In genomic region chr11:53254428-53254827, GRCm38 (mm10) we compare ENCODE assay signal across 10 mouse cellular contexts. TPM values are rescaled to one million over a fixed set of nuclear protein-coding genes. Genes with fewer than 3 reads are reported as not detected.
A peak's percentile ranks its signal among the peaks of the same experiment; 100 is the strongest.
DNase-seq lines count a peak whose midpoint lies in the region; ATAC-seq and TF ChIP-seq lines count a peak whose summit lies in the region.
"Had no signal": no experiment of that assay in that cellular context is flagged by ENCODE, and none has a peak within 500 bp of the region (broad histone marks: within the 10 kb centered on the region; RNA-seq: fewer than 3 reads in every experiment).

No protein-coding gene starts in this region.

- H3K9me3 ChIP-seq in forebrain, postnatal 0 days (ENCODE audit: low read length) = no peaks in the 10 kb centered on the region
- no peaks in the 10 kb centered on the region for H3K9me3 ChIP-seq in forebrain, embryonic 12.5 days
- no peaks in the 10 kb centered on the region for H3K9me3 ChIP-seq in midbrain, postnatal 0 days (ENCODE audit: low read length)
- H3K9me3 ChIP-seq in midbrain, embryonic 13.5 days = peaks cover 4% of the 10 kb centered on the region; the same call in 1 of the 2 replicates
- H3K9me3 ChIP-seq in kidney, postnatal 0 days (replicated peaks; ENCODE audit: low read length) = no peaks in the 10 kb centered on the region
- H3K9me3 ChIP-seq: heart, embryonic 13.5 days had no signal

- H3K9ac ChIP-seq in forebrain, postnatal 0 days = no peak overlapping the region
- no peak overlapping the region for H3K9ac ChIP-seq in forebrain, embryonic 12.5 days
- H3K9ac ChIP-seq in midbrain, postnatal 0 days (replicated peaks; ENCODE audit: low read length, poor library complexity, severe bottlenecking) = no peak overlapping the region
- H3K9ac ChIP-seq in midbrain, embryonic 13.5 days (replicated peaks) = no peak overlapping the region
- H3K9ac ChIP-seq in kidney, postnatal 0 days (ENCODE audit: low read depth, low read length) = no peak overlapping the region
- H3K9ac ChIP-seq: heart, embryonic 13.5 days had no signal

- H3K27ac ChIP-seq in forebrain, postnatal 0 days (ENCODE audit: low read depth, low read length) = no peak overlapping the region
- no peak overlapping the region for H3K27ac ChIP-seq in forebrain, embryonic 12.5 days
- no peak overlapping the region for H3K27ac ChIP-seq in midbrain, postnatal 0 days (ENCODE audit: low read depth, low read length)
- no peak overlapping the region for H3K27ac ChIP-seq in midbrain, embryonic 13.5 days
- H3K27ac ChIP-seq in kidney, postnatal 0 days = no peak overlapping the region
- H3K27ac ChIP-seq: heart, embryonic 13.5 days; macrophage had no signal

- H3K27me3 ChIP-seq in forebrain, postnatal 0 days (ENCODE audit: insufficient read depth, low read length) = no peaks in the 10 kb centered on the region
- no peaks in the 10 kb centered on the region for H3K27me3 ChIP-seq in forebrain, embryonic 12.5 days
- no peaks in the 10 kb centered on the region for H3K27me3 ChIP-seq in midbrain, postnatal 0 days (ENCODE audit: insufficient read depth, low read length)
- no peaks in the 10 kb centered on the region for H3K27me3 ChIP-seq in midbrain, embryonic 13.5 days
- no peaks in the 10 kb centered on the region for H3K27me3 ChIP-seq in kidney, postnatal 0 days (ENCODE audit: insufficient read depth, low read length)
- H3K27me3 ChIP-seq: heart, embryonic 13.5 days had no signal

- H3K4me2 ChIP-seq in forebrain, postnatal 0 days (ENCODE audit: low read depth) = no peak overlapping the region
- H3K4me2 ChIP-seq in forebrain, embryonic 12.5 days = no peak overlapping the region
- no peak overlapping the region for H3K4me2 ChIP-seq in midbrain, postnatal 0 days (ENCODE audit: low read depth, low read length, poor library complexity, severe bottlenecking)
- H3K4me2 ChIP-seq in midbrain, embryonic 13.5 days (replicated peaks) = no peak overlapping the region
- no peak overlapping the region for H3K4me2 ChIP-seq in kidney, postnatal 0 days (ENCODE audit: low read length)
- H3K4me2 ChIP-seq: heart, embryonic 13.5 days had no signal

- no peak for ATAC-seq in forebrain, postnatal 0 days
- ATAC-seq in forebrain, embryonic 12.5 days (ENCODE audit: low FRiP score) = no peak
- ATAC-seq in midbrain, postnatal 0 days (ENCODE audit: low FRiP score) = no peak
- ATAC-seq in midbrain, embryonic 13.5 days = no peak
- ATAC-seq in kidney, postnatal 0 days (replicated peaks; ENCODE audit: low FRiP score, low read depth) = no peak

- no peaks in the 10 kb centered on the region for H3K36me3 ChIP-seq in forebrain, postnatal 0 days (ENCODE audit: insufficient read depth)
- H3K36me3 ChIP-seq in forebrain, embryonic 12.5 days (replicated peaks) = no peaks in the 10 kb centered on the region
- no peaks in the 10 kb centered on the region for H3K36me3 ChIP-seq in midbrain, postnatal 0 days (ENCODE audit: insufficient read depth, low read length)
- H3K36me3 ChIP-seq in midbrain, embryonic 13.5 days = no peaks in the 10 kb centered on the region
- H3K36me3 ChIP-seq in kidney, postnatal 0 days (ENCODE audit: insufficient read depth, low read length) = no peaks in the 10 kb centered on the region

- WGBS in forebrain, postnatal 0 days = 95% methylated on average over 3 of the region's 3 CpGs
- 94% methylated on average over 3 of the region's 3 CpGs for WGBS in forebrain, embryonic 12.5 days
- 91% methylated on average over 3 of the region's 3 CpGs for WGBS in midbrain, postnatal 0 days
- WGBS in midbrain, embryonic 13.5 days = 94% methylated on average over 3 of the region's 3 CpGs
- WGBS in kidney, postnatal 0 days = 94% methylated on average over 3 of the region's 3 CpGs

- no peaks in the 10 kb centered on the region for H3K4me1 ChIP-seq in forebrain, postnatal 0 days (ENCODE audit: insufficient read depth)
- peaks cover 11% of the 10 kb centered on the region for H3K4me1 ChIP-seq in forebrain, embryonic 12.5 days
- no peaks in the 10 kb centered on the region for H3K4me1 ChIP-seq in midbrain, postnatal 0 days (ENCODE audit: insufficient read depth, low read length)
- peaks cover 8% of the 10 kb centered on the region for H3K4me1 ChIP-seq in midbrain, embryonic 13.5 days (replicated peaks)
- H3K4me1 ChIP-seq in kidney, postnatal 0 days (replicated peaks; ENCODE audit: insufficient read depth, low read length) = no peaks in the 10 kb centered on the region

- TF ChIP-seq CTCF in forebrain, postnatal 0 days (IDR thresholded peaks at IDR 0.05; ENCODE audit: low read depth) = peak; percentile 28; the same call in 1 of the 2 replicates
- TF ChIP-seq CTCF in midbrain, postnatal 0 days (IDR thresholded peaks at IDR 0.05) = peak; percentile 22; the same call in 1 of the 2 replicates
- TF ChIP-seq CTCF in kidney, postnatal 0 days (IDR thresholded peaks at IDR 0.05; ENCODE audit: low read depth) = peak; percentile 35; the same call in 1 of the 2 replicates

- DNase-seq in forebrain, postnatal 0 days = no peak
- DNase-seq in midbrain, postnatal 0 days (ENCODE audit: low spot score) = no peak
- DNase-seq in kidney, postnatal 0 days (ENCODE audit: low spot score) = no peak
- DNase-seq in thymus, postnatal 0 days (ENCODE audit: low spot score) = peak; percentile 8
- no peak for DNase-seq in right cerebral cortex, postnatal 25 days
- no peak for DNase-seq in layer of hippocampus, adult 8-10 months (ENCODE audit: low spot score in 2 of 2)

- H3K4me3 ChIP-seq in forebrain, postnatal 0 days (ENCODE audit: low read depth, low read length) = no peak overlapping the region
- no peak overlapping the region for H3K4me3 ChIP-seq in forebrain, embryonic 12.5 days (replicated peaks)
- no peak overlapping the region for H3K4me3 ChIP-seq in midbrain, postnatal 0 days (ENCODE audit: low read depth, low read length)
- H3K4me3 ChIP-seq in midbrain, embryonic 13.5 days (replicated peaks) = no peak overlapping the region
- no peak overlapping the region for H3K4me3 ChIP-seq in kidney, postnatal 0 days (replicated peaks; ENCODE audit: low read depth, low read length)
- H3K4me3 ChIP-seq: heart, embryonic 13.5 days had no signal

RNA-seq across cellular contexts. Expression of gene Hspa4, which starts 45.8 kb away (rescaled TPM):
- total RNA-seq in forebrain, postnatal 0 days (2014; rRNA removed) = 112 and 138 TPM in 2 replicates
- polyA plus RNA-seq in forebrain, postnatal 0 days (2015; fragmentation: Nextera tagmentation; extraction: Ambion mirVana) = 42.1 and 46.9 TPM in 2 replicates
- polyA plus RNA-seq in forebrain, embryonic 12.5 days (2016; fragmentation: Nextera tagmentation; extraction: Ambion mirVana) = 93.3 and 95.9 TPM in 2 replicates
- total RNA-seq in midbrain, postnatal 0 days (2014; rRNA removed) = 93.7 and 112 TPM in 2 replicates
- polyA plus RNA-seq in midbrain, postnatal 0 days (2015; fragmentation: Nextera tagmentation; extraction: Ambion mirVana) = 42.8 and 43.3 TPM in 2 replicates
- 57.0 and 58.7 TPM in 2 replicates for polyA plus RNA-seq in midbrain, embryonic 13.5 days (2015; fragmentation: Nextera tagmentation; extraction: Ambion mirVana)
- polyA plus RNA-seq in kidney, postnatal 0 days (2015; fragmentation: Nextera tagmentation; extraction: Ambion mirVana) = 79.8 and 84.5 TPM in 2 replicates
- 99.0 and 106 TPM in 2 replicates for polyA plus RNA-seq in thymus, postnatal 0 days (2015; fragmentation: Nextera tagmentation; extraction: Ambion mirVana)
- total RNA-seq in layer of hippocampus, adult 8-10 months (2022) = 100 to 1,000 TPM; 148 to 190 (median 168) TPM
